Mouse (Mus musculus): ENCODE measurements around the gene Tmem145.

Gene Tmem145

DNA sequence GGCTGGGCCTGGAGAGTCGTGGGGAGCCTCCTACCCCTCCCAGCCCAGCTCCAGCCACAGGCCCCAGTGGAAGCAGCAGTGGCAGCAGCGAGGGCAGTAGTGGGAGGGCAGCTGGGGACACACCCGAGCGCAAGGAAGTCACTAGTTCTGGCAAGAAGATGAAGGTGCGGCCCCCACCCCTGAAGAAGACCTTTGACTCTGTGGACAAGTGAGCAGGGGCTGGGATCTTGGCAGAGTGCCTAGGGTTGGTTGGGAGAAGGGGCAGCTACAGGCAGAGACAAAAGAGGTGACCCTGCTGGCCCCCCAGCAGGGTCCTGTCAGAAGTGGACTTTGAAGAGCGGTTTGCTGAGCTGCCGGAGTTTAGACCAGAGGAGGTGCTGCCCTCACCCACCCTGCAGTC lies 13.8 kb upstream of the Tmem145 start:
- no peak for DNase-seq (ENCODE audit: low spot score in 2 of 2)

DNA sequence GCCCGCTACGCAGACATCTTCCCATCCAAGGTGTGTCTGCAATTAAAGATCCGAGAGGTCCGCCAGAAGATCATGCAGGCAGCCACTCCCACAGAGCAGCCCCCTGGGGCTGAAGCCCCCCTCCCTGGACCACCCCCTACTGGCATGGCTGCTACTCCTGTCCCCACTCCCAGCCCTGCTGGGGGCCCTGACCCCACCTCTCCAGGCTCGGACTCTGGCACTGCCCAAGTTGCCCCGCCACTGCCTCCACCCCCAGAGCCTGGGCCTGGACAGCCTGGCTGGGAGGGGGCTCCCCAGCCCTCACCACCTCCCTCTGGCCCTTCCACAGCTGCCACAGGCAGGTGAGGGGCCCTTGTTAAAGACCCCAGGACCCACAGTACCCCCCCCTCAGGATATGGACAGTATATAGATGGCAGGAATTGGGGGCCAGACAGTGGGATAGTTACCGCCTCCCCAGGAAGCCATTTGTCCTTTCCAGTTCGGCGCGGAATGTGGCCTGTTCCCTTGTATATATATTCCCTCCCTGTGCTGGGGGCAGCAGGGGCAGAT lies 12.6 kb upstream of the Tmem145 start:
- DNase-seq (ENCODE audit: low spot score in 2 of 2), result no peak

DNA sequence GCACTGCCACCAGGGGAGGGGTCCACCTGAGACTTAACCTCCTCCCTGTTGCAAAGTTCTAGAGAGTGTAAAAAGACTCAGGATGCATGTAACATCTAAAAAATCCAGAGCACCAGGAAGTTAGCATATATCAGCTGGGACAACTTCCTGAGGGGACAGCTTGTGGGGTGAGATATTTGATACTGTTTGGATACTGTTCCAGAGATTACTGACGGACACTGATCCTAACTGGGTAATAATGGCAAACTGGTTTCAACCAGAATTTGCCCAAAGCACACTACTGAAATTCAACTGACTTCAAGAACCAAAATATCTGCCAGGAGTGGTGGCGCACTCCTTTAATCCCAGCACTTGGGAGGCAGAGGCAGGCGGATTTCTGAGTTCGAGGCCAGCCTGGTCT lies 11.4 kb upstream of the Tmem145 start:
- no peak for DNase-seq (ENCODE audit: low spot score in 2 of 2)

DNA sequence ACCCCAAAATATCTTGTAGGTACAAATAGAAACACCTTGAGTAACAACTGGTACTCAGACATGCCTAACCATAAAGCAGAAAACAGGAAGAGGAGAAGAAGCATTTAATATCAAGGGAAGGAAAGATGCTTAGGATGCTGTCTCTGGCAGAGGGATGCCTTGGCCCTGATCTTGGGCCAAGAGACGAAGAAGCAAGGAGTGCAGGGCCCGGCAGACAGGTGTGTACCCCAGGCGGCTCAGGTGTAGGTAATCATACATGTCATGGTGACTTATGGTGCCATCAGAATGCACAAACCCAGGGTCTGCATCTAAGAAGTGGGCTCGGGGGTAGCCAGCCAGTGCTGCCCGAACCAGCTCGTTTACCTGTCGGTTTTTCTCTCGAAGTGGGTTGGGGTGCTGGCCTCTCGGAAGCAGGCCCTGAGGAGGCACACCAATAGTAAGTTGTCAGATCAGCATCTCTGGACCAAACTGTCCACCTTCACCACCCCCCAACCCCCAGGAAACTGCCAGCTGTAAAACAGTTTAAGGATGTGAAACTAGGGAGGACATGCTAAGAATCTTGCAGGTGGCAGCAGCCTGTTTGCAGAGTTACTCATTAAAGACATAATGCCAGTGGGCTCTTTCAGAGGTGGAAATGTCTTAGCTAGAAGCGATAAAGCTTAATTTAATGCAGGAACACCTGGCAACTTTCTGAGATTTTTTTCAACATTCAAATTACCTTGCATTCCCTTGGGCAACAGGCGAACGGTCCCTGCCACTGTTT lies 10.8 kb upstream of the Tmem145 start:
- DNase-seq (ENCODE audit: low spot score in 2 of 2), result no peak

DNA sequence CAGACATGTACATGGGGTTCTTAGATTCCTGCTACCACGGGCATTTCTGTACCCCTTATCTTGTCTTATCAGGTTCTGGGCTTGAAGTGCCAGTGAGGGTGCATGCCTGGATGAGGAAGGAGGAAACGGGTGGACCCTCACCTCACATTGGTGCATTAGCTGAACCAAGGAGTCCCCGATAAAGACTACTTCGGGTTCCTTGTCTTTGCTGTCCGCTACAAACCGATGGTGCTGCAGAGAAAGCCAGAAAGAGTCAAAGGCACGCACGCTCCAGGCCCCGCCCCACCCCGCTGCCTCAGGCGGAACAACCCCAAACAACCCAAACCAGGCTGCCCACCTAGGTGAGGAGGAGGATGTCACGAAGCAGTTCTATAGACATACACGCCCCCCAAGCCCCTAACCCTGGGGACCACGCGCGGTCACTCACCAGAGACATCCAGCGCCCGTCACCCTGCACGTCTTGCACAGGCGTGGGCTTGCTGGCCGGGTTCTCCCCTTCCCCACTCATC lies 8.9 kb upstream of the Tmem145 start:
- DNase-seq (ENCODE audit: low spot score in 2 of 2), result no peak

DNA sequence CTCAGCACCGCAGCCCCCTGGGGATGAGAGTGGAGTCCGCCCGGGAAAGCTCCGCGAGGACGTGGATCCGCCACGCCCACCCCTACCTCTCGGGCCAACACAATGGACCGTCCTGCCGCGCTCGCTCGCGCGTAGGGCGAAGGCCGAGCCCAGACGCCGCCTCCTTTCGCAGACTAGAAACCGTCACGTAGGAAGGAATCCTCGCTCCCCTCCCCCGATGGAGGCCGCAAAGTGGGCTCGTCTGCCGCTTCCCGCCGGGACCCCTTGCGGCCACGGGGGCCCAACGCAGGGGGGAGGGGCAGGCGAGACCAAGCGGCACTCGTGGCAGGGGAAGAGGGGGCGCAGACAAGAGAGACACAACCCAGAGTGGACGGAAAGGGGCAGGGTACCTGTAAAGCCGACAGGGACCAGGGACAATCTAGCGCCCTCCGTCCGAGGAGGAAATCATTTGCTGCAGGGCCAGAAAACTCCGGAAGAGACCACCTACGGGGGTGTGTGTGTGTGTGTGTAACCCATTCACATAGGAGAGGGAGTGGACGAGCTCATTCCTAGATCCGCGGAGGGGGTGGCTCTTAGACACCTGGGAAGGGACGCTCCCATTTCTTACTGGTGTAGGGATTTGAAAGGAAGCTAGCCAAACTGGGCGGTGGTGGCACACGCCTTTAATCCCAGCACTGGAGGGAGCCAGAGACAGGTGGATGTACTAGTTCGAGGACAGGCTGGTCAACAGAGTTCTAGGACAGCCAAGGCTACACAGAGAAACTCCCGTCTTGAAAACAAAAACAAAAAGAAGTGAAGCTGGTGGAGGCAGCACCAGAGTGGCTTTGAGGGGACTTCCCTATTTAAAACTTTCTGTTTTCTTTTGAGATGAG lies 8.2 kb upstream of the Tmem145 start, which contains the start of gene Pafah1b3:
Gene Pafah1b3 (minus strand): TSS at position 533 of the 872 bp plus-strand sequence.
- DNase-seq (ENCODE audit: low spot score in 2 of 2), result peak; percentile 63 to 85

DNA sequence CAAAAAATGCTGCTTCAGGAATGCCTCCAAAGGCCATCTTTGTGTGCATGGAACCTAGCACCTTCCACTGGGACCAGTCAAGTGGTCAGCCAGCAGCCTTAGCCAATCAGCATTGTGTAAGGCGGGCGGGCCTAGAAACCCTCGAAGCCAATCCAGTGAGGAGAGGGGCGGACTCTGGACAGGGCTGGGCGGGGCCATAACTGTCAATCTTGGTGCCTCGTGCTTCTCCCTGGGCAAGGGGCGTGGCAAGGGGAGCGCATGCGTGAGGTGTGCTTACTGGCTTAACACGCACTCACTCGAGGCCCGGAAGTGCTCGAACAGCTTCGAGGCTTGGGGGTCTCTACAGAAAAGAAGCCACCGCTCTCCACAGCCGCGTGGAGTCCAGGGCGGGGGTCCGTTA lies 4.8 kb upstream of the Tmem145 start, which contains the start of gene Prr19:
Gene Prr19 (plus strand): TSS at position 349 of the 400 bp plus-strand sequence.
- no peak for DNase-seq (ENCODE audit: low spot score in 2 of 2)

DNA sequence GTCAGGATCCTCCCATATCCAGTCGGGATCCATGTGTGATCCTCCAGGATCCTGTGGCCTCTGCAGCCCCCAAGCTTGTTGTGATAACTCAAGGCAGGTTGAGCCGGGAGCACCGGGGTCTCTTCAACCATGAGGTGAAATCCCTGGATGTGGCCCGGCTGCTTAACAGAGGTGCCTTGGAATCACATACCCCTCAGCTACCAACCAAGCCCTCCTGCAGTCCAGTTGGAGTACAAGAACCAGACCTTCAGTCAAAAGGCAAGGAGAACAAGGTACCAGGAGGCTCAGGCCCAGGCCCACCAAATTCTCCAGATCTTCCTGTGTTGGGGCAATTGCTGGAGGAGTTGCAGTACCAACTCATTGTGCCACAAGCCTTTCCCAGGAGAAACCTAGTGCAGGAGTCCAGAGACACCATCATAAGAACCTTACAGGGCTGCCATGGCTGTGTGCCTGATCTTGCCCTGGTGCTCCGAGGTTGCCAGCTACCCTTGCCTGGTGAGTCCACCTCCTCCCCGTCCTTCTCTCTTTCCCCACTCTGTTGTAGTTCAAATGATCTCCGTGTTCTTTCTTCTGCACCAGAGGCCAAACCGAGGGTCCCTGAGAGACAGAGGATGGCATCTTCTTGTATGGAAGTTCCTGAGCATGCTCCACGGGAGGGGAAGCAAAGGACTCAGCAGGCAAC lies 2.8 kb upstream of the Tmem145 start:
- DNase-seq (ENCODE audit: low spot score in 2 of 2), result no peak

DNA sequence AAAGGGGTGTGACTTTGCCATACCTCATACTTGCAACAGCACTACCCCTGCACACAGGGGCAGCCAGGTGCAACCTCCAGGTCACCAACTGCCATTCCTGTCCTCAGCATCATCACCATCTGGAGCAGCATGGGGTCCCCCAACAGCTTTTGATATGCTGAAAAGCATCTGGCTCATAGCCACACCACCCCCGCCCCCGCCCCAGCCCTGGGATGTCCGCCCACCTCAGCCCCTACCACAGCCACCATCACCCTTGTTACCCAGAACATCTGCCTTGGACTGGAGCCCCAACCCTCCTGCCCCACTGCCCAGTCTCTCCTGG lies 2.3 kb upstream of the Tmem145 start:
- no peak for DNase-seq (ENCODE audit: low spot score in 2 of 2)

DNA sequence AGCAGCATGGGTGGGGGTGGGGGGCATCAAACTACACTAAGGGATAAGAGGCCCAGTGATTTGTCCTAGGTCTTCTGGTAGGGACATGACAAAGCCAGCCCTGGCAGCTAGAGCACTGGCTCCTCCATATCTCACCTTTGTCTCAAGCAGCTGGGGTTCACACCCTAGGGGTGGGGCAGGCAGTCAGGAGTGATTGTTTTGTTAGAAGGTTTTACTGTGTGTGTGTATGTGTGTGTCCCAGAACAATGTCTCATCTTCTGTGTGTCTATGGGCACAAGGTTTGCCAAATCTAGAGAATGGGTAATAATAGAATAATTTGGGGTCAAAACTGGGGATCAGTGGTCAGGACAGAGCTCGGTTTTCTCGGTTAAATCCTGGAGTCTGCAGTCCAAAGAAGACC lies 425 bp upstream of the Tmem145 start:
- no peak for DNase-seq (ENCODE audit: low spot score in 2 of 2)

DNA sequence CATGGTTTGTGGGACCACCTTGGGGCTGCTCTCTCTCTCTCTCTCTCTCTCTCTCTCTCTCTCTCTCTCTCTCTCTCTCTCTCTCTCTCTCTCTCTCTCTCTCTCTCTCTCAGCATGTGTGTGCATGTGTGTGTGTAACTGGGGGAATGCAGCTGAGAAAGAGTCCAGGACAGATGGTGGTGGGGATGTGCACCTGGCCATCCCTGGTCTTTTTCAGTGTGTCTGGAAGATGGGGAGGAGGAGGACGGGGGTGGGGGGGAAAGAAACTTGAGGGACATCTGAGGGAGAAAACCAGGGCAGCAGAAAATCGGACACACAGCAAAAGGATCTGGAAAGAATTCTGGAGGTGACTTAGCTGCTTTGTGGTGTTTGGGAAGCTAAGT lies 699 bp downstream of the Tmem145 start:
- no peak for DNase-seq (ENCODE audit: low spot score in 2 of 2)

DNA sequence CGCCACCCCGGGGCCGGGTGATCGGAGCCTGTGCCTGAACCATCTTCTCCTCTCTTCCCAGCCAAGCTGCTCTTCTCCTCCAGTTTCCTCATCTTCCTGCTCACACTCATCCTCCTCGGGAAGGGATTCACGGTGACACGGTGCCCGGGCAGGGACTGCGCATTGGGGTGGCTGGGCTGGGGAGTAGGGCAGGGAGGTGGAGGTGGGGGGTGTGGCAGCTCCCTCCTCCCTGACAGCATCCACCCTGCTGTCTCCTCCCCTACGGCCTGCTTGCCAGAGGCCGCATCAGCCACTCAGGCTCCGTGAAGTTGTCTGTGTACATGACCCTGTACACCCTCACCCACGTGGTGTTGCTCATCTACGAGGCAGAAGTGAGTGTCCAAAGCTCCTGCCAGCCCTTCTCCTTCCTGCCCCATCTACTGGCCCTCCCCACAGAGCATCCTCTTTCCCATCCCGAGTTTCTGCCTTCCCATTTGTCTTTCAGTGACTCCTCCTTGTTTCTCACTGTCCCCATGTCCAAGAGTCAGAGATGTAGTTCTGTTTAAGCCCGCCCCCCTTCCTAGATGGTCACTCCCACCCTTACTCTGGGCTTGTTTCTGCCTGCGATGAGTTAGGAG lies 2.9 kb downstream of the Tmem145 start:
- DNase-seq (ENCODE audit: low spot score in 2 of 2), result no peak

DNA sequence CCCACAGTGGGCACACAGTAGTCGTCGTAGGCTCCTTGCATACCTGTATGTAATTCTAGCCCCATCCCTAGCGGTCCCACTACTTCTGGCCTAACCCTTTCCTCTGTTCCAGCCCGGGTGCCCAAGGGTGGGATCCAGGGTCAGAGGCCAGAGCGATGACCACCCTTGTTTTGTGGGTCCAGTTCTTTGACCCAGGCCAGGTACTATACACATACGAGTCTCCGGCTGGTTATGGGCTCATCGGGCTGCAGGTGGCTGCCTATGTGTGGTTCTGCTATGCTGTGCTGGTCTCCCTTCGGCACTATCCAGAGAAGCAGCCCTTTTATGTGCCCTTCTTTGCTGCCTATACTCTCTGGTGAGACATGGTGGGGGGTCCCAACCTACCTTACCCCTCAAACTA lies 3.5 kb downstream of the Tmem145 start:
- DNase-seq (ENCODE audit: low spot score in 2 of 2), result no peak

DNA sequence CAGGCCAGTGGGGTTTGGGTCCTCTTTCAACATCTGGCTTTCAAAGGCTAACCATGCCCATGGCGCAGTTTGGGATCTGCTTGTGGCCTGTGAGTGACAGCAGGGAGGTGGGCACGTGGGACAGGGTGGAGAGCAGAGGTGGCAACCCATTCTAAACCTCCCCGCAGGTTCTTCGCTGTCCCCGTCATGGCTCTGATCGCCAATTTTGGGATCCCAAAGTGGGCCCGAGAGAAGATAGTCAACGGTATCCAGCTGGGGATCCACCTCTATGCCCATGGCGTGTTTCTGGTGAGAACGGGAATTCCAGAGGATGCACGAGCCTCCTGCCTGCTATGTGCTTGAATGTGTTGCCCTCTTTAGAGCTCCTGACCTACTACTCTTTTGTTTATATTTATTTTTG lies 5.3 kb downstream of the Tmem145 start:
- no peak for DNase-seq (ENCODE audit: low spot score in 2 of 2)

DNA sequence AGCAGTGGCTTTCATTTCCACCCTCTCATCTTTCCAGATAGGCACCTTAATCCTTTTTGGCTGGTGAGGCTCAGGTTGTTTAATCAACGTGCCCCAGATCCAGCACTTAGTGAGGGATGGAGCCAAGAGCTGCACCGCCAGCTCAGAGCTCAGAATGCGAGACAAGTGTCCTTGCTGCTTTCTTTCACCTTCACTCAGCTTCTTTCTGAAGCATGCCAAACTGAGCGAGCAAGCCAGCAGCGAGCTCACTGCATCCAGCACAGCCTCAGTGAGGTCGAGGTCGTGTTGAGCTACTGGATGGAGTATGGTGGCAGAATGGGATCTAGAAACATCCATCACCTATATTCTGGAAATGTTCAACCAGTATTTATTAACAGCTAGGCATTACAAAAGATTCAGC lies 7.4 kb downstream of the Tmem145 start:
- DNase-seq (ENCODE audit: low spot score in 2 of 2), result no peak

DNA sequence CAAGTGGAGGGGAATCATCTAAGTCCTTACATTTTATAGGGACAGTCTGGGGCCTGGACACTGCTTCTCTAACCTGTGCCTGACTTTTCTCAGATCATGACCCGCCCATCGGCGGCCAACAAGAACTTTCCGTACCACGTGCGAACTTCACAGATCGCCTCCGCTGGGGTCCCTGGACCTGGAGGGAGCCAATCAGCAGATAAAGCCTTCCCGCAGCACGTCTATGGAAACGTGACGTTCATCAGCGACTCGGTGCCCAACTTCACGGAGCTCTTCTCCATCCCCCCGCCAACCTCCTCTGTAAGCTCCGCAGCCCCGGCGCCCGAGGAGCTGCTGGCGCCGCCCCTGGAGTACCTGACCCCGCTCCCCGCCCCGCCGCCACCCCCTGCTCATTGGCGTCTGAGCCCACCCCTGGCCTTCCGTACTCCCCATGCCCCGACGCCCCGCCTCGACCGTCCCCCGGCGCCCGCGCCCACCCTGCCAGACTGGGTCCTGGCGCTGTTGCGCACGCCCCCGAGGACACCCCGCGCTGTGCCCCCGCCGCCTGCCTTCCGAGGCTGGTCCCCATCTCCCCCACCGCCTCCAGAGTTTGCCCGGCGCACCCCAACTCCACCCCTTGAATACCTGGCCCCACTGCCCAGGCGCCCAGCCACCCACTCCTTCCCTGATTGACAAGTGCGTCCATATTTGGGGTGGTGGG lies 8.8 kb downstream of the Tmem145 start:
- no peak for DNase-seq (ENCODE audit: low spot score in 2 of 2)

DNA sequence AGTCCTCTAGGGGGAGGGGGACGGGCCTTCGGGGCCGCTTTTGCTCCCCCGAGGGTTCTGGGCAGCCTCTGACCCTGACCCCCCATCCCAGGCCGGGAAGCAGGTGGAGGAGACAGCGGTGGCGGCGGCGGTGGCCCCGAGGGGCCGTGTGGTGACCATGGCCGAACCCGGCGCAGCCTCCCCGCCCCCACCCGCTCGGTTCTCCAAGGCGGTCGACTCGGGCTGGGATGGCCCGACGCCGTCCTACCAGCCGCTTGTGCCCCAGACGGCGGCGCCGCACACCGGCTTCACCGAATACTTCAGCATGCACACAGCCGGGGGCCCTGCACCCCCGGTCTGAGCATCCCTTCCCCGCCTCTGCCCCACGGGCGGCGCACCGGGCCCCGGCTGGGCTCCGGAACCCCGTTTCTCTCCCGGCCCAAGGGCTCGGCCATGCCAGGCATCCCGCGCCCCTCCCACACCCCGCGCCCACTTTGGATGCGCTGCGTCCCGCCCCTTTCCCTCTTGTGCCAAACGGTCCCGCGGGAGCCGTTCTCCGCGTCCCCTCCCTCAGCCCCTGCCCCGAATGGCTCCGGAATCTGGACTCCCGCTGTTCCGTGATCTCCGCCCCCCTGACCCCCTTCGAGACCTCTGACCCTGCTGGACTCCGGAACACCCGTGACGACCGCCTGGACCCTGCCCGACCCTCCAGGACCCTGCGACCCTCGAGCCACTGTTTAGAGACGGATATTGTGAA lies 9.6 kb downstream of the Tmem145 start:
- DNase-seq (ENCODE audit: low spot score in 2 of 2), result peak in 1 of 2 experiments; percentile 48

DNA sequence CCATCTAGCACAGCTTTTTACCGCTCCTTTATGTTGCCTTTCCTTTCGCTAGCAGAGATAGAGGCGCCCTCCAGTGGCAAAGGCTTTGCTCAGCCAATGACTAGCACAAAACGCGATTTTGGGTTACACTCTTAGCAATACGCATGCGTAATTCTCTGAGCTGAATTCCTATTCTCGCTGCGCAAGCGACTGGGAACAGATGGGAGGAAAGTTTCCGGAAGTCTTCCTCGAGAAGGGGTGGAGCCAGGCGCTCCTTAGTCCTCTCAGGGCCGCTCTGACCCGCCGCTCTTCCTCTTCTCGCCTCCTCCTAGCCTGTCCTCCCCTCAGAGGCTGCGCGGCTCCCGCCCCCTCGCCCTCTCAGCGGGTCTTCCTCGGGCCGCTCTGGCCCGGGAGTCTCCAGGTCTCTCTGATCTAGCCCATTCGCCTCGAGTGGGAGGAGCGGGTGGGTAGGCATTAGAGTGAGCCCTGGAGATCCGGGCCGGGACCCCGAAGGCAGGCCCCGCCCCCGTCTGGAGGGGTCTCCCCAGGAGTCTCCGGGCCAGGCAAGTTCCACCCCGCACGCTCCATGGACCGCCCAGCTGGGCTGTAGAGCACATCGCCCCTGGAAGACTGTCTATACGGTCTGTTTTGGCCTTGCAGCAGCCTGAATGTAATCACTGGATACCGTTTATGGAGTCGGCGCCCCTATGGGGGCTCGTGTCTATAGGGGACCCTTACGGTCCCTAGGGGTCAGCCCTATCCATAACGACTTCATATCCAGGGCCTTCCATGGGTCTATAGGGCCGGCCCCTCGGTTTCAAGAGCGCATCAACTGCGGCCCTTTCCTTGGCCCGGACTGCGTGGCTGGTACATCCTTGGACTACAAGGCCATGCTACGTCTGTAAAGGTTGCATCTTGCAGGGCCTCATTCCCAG lies 10.9 kb downstream of the Tmem145 start, which contains the start of gene Megf8:
Gene Megf8 (plus strand): TSS at position 633 of the 914 bp plus-strand sequence.
- peak; percentile 91 to 96 for DNase-seq (ENCODE audit: low spot score in 2 of 2)

DNA sequence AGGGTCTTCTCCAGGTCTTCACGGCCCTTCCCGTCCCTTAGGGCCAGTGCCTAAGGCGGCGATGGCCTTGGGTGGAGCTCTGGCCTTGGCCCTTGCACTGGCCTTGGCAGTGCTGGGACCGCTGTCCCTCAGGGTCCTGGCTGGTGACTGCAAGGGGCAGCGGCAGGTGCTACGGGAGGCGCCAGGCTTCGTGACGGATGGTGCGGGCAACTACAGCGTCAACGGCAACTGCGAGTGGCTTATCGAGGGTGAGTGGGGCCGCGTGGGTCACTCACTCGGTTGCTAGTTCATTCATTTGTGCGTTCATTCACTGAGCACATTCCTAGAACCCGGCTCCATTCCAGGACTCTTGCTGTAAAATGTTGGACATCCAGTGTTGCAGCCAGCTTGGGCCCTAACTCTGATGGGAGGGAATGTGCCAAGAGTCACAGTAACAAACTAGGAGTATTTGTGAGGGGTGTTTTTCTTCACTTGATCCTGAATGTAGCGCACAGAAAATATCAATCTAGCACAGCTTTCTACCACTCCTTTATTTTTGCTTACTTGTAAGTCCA lies 11.6 kb downstream of the Tmem145 start:
- peak in 1 of 2 experiments; percentile 26 for DNase-seq (ENCODE audit: low spot score in 2 of 2)
